15 mouse cellular contexts compared by ENCODE assay signal in genomic region chr17:78409900-78410299, GRCm38 (mm10). TPM values are rescaled to one million over a fixed set of nuclear protein-coding genes. Genes with fewer than 3 reads are reported as not detected.
A peak's percentile ranks its signal among the peaks of the same experiment; 100 is the strongest.
DNase-seq lines count a peak whose midpoint lies in the region; ATAC-seq lines count a peak whose summit lies in the region.
"Had no signal": no experiment of that assay in that cellular context is flagged by ENCODE, and none has a peak within 500 bp of the region (broad histone marks: within the 10 kb centered on the region; RNA-seq: fewer than 3 reads in every experiment).

No protein-coding gene starts in this region.

- no peak for DNase-seq in forebrain, embryonic 10.5 days (ENCODE audit: extremely low spot score, low spot score)
- no peak for DNase-seq in midbrain, embryonic 11.5 days (ENCODE audit: low spot score, missing footprints)
- DNase-seq in embryo, embryonic 11 days, result peak; percentile 26
- DNase-seq in left cerebral cortex, adult 9 months (ENCODE audit: low spot score in 2 of 2), result no peak
- DNase-seq: heart, adult 18-20 months; heart, postnatal 4 days; layer of hippocampus, postnatal 36 days; liver, embryonic 13.5 days had no signal

- peak; percentile 66 for ATAC-seq in forebrain, embryonic 16.5 days
- ATAC-seq in midbrain, embryonic 11.5 days (ENCODE audit: low FRiP score), result peak; percentile 51; the same call in 1 of the 2 replicates
- ATAC-seq in midbrain, embryonic 16.5 days, result no peak
- ATAC-seq in limb, embryonic 15.5 days (ENCODE audit: insufficient number of reproducible peaks, low FRiP score, low TSS enrichment, low read depth), result no peak

- no peak overlapping the region for H3K4me3 ChIP-seq in forebrain, embryonic 16.5 days (replicated peaks; ENCODE audit: low read length)
- H3K4me3 ChIP-seq in forebrain, embryonic 10.5 days, result no peak overlapping the region
- H3K4me3 ChIP-seq in midbrain, embryonic 11.5 days (ENCODE audit: low read depth, low read length), result no peak overlapping the region
- no peak overlapping the region for H3K4me3 ChIP-seq in midbrain, embryonic 16.5 days (ENCODE audit: low read depth, low read length)
- H3K4me3 ChIP-seq in limb, embryonic 15.5 days, result no peak overlapping the region
- H3K4me3 ChIP-seq: embryonic facial prominence, embryonic 12.5 days; liver, embryonic 13.5 days; myocyte; stomach, embryonic 15.5 days had no signal

- no peak overlapping the region for H3K27ac ChIP-seq in forebrain, embryonic 16.5 days (ENCODE audit: low read length)
- no peak overlapping the region for H3K27ac ChIP-seq in forebrain, embryonic 10.5 days
- no peak overlapping the region for H3K27ac ChIP-seq in midbrain, embryonic 11.5 days (ENCODE audit: low read depth, low read length)
- no peak overlapping the region for H3K27ac ChIP-seq in midbrain, embryonic 16.5 days (ENCODE audit: low read length)
- H3K27ac ChIP-seq in limb, embryonic 15.5 days, result peak overlapping the region; percentile 1; the same call in 1 of the 2 replicates
- H3K27ac ChIP-seq: embryonic facial prominence, embryonic 12.5 days; liver, embryonic 13.5 days; stomach, embryonic 15.5 days had no signal

- no peaks in the 10 kb centered on the region for H3K27me3 ChIP-seq in forebrain, embryonic 16.5 days (replicated peaks; ENCODE audit: control insufficient read depth, insufficient read depth, low read length)
- H3K27me3 ChIP-seq in forebrain, embryonic 10.5 days (ENCODE audit: poor library complexity, severe bottlenecking), result no peaks in the 10 kb centered on the region
- no peaks in the 10 kb centered on the region for H3K27me3 ChIP-seq in midbrain, embryonic 11.5 days (ENCODE audit: control insufficient read depth, insufficient read depth, low read length)
- H3K27me3 ChIP-seq in midbrain, embryonic 16.5 days (ENCODE audit: control insufficient read depth, insufficient read depth, low read depth, low read length), result no peaks in the 10 kb centered on the region
- H3K27me3 ChIP-seq in limb, embryonic 15.5 days, result no peaks in the 10 kb centered on the region
- H3K27me3 ChIP-seq: CH12.LX; embryonic facial prominence, embryonic 12.5 days; liver, embryonic 13.5 days; stomach, embryonic 15.5 days had no signal

- H3K9ac ChIP-seq in forebrain, embryonic 16.5 days (replicated peaks; ENCODE audit: low read depth, low read length), result no peak overlapping the region
- H3K9ac ChIP-seq in midbrain, embryonic 11.5 days (ENCODE audit: low read length), result no peak overlapping the region
- H3K9ac ChIP-seq in midbrain, embryonic 16.5 days (ENCODE audit: low read depth, low read length), result no peak overlapping the region
- no peak overlapping the region for H3K9ac ChIP-seq in limb, embryonic 15.5 days
- H3K9ac ChIP-seq: embryonic facial prominence, embryonic 12.5 days; liver, embryonic 13.5 days; stomach, embryonic 15.5 days had no signal

- H3K4me1 ChIP-seq in forebrain, embryonic 16.5 days (replicated peaks; ENCODE audit: control insufficient read depth, insufficient read depth, low read length), result peaks cover 4% of the 10 kb centered on the region; the same call in 1 of the 2 replicates
- peaks cover 9% of the 10 kb centered on the region; the same call in 1 of the 2 replicates for H3K4me1 ChIP-seq in forebrain, embryonic 10.5 days
- no peaks in the 10 kb centered on the region; the same call in 1 of the 2 replicates for H3K4me1 ChIP-seq in midbrain, embryonic 11.5 days (ENCODE audit: control insufficient read depth, insufficient read depth, low read length)
- H3K4me1 ChIP-seq in midbrain, embryonic 16.5 days (ENCODE audit: control insufficient read depth, insufficient read depth, low read length), result no peaks in the 10 kb centered on the region
- peaks cover 11% of the 10 kb centered on the region; the same call in 1 of the 2 replicates for H3K4me1 ChIP-seq in limb, embryonic 15.5 days
- H3K4me1 ChIP-seq: embryonic facial prominence, embryonic 12.5 days; stomach, embryonic 15.5 days had no signal

- H3K4me2 ChIP-seq in forebrain, embryonic 16.5 days (ENCODE audit: low read length), result no peak overlapping the region
- H3K4me2 ChIP-seq in midbrain, embryonic 11.5 days, result no peak overlapping the region
- no peak overlapping the region for H3K4me2 ChIP-seq in midbrain, embryonic 16.5 days (ENCODE audit: low read length)
- H3K4me2 ChIP-seq in limb, embryonic 15.5 days, result no peak overlapping the region
- H3K4me2 ChIP-seq: embryonic facial prominence, embryonic 12.5 days; liver, embryonic 13.5 days; stomach, embryonic 15.5 days had no signal

- WGBS in forebrain, embryonic 16.5 days, result 24% methylated on average over 2 of the region's 2 CpGs
- WGBS in forebrain, embryonic 10.5 days, result 34% methylated on average over 2 of the region's 2 CpGs
- 25% methylated on average over 2 of the region's 2 CpGs for WGBS in midbrain, embryonic 11.5 days
- 37% methylated on average over 2 of the region's 2 CpGs for WGBS in midbrain, embryonic 16.5 days
- WGBS in limb, embryonic 15.5 days, result 30% methylated on average over 2 of the region's 2 CpGs

- no peaks in the 10 kb centered on the region for H3K9me3 ChIP-seq in forebrain, embryonic 16.5 days (ENCODE audit: control insufficient read depth, low read length)
- no peaks in the 10 kb centered on the region for H3K9me3 ChIP-seq in forebrain, embryonic 10.5 days
- no peaks in the 10 kb centered on the region for H3K9me3 ChIP-seq in midbrain, embryonic 11.5 days (ENCODE audit: control insufficient read depth, low read length)
- H3K9me3 ChIP-seq in midbrain, embryonic 16.5 days (replicated peaks; ENCODE audit: control insufficient read depth, low read length, poor library complexity, severe bottlenecking), result no peaks in the 10 kb centered on the region
- no peaks in the 10 kb centered on the region for H3K9me3 ChIP-seq in limb, embryonic 15.5 days
- H3K9me3 ChIP-seq: embryonic facial prominence, embryonic 12.5 days; liver, embryonic 13.5 days; stomach, embryonic 15.5 days had no signal

- H3K36me3 ChIP-seq in forebrain, embryonic 16.5 days (ENCODE audit: control insufficient read depth, insufficient read depth), result no peaks in the 10 kb centered on the region
- H3K36me3 ChIP-seq in forebrain, embryonic 10.5 days (replicated peaks), result peaks cover 18% of the 10 kb centered on the region
- no peaks in the 10 kb centered on the region for H3K36me3 ChIP-seq in midbrain, embryonic 11.5 days (ENCODE audit: control insufficient read depth, insufficient read depth, low read length)
- 0 out of 2 replicates have a peak, but pooled peaks cover 2% of the 10 kb centered on the region for H3K36me3 ChIP-seq in midbrain, embryonic 16.5 days (ENCODE audit: control insufficient read depth, insufficient read depth, low read length)
- H3K36me3 ChIP-seq in limb, embryonic 15.5 days, result peaks cover 7% of the 10 kb centered on the region; the same call in 1 of the 2 replicates
- H3K36me3 ChIP-seq: embryonic facial prominence, embryonic 12.5 days; stomach, embryonic 15.5 days had no signal

RNA-seq across cellular contexts. Expression of gene Fez2, which starts 8.1 kb away (rescaled TPM):
- 40.2 and 46.7 TPM in 2 replicates for polyA plus RNA-seq in forebrain, embryonic 16.5 days (2015; fragmentation: Nextera tagmentation; extraction: Ambion mirVana)
- 34.6 and 36.3 TPM in 2 replicates for polyA plus RNA-seq in forebrain, embryonic 10.5 days (2016; fragmentation: Nextera tagmentation; extraction: Ambion mirVana)
- 57.5 and 60.4 TPM in 2 replicates for polyA plus RNA-seq in midbrain, embryonic 11.5 days (2014; fragmentation: Nextera tagmentation; extraction: Ambion mirVana)
- 50.3 and 53.5 TPM in 2 replicates for polyA plus RNA-seq in midbrain, embryonic 16.5 days (2015; fragmentation: Nextera tagmentation; extraction: Ambion mirVana)
- 38.7 and 41.7 TPM in 2 replicates for polyA plus RNA-seq in limb, embryonic 15.5 days (2015; fragmentation: Nextera tagmentation; extraction: Ambion mirVana)

Comparison
In these comparisons a context has a peak if more than half of its experiments do, and no peak if none do; other contexts are left out.
1. ATAC-seq: peak in forebrain, embryonic 16.5 days (single experiment) and midbrain, embryonic 11.5 days (single experiment); none in midbrain, embryonic 16.5 days (single experiment) and limb, embryonic 15.5 days (single experiment).